Comparison of ENCODE assay signal across 20 mouse cellular contexts in genomic region chr1:125705412-125705811, GRCm38 (mm10). TPM values are rescaled to one million over a fixed set of nuclear protein-coding genes. Genes with fewer than 3 reads are reported as not detected.
"Had no signal": no experiment of that assay in that cellular context is flagged by ENCODE, and none has a peak within 500 bp of the region (broad histone marks: within the 10 kb centered on the region; RNA-seq: fewer than 3 reads in every experiment).

No protein-coding gene starts in this region.

- H3K4me3 ChIP-seq: limb, embryonic 12.5 days; limb, embryonic 15.5 days had no signal

- H3K9ac ChIP-seq: limb, embryonic 12.5 days; limb, embryonic 15.5 days; liver, embryonic 14.5 days; liver, postnatal 0 days; lung, embryonic 14.5 days had no signal

- H3K36me3 ChIP-seq: limb, embryonic 12.5 days; limb, embryonic 15.5 days had no signal

- H3K27ac ChIP-seq: limb, embryonic 12.5 days; limb, embryonic 15.5 days; liver, embryonic 14.5 days had no signal

- H3K27me3 ChIP-seq: limb, embryonic 12.5 days; limb, embryonic 15.5 days had no signal

- DNase-seq: kidney, adult 9 months; kidney, postnatal 14 days; kidney, postnatal 4 days; layer of hippocampus, adult 9-11 months; layer of hippocampus, postnatal 36 days; left cerebral cortex, postnatal 4 days; liver, postnatal 0 days; lung, embryonic 14.5 days; lung, postnatal 10 days; midbrain, embryonic 14.5 days; thymus, postnatal 36 days had no signal

- H3K4me1 ChIP-seq: limb, embryonic 12.5 days; limb, embryonic 15.5 days had no signal

- H3K9me3 ChIP-seq: limb, embryonic 12.5 days; limb, embryonic 15.5 days had no signal

- H3K4me2 ChIP-seq: limb, embryonic 12.5 days; limb, embryonic 15.5 days; liver, embryonic 11.5 days; lung, embryonic 14.5 days; midbrain, embryonic 11.5 days had no signal

RNA-seq across cellular contexts. Expression of gene Gpr39, which starts 28.6 kb away (rescaled TPM):
- total RNA-seq: left cerebral cortex, postnatal 4 days; megakaryocyte progenitor cell, adult 5-6 weeks; megakaryocyte-erythroid progenitor cell, adult 5-6 weeks had no signal
- polyA plus RNA-seq: limb, embryonic 12.5 days; midbrain, embryonic 11.5 days; midbrain, embryonic 14.5 days; neural tube, embryonic 11.5 days; neural tube, embryonic 14.5 days had no signal
